Mouse (Mus musculus): Measurements from ENCODE around the gene Zfp865. TPM values are rescaled to one million over a fixed set of nuclear protein-coding genes. Genes with fewer than 3 reads are reported as not detected.
A peak's percentile ranks its signal among the peaks of the same experiment; 100 is the strongest.

Zfp865 gene
- total and polyA plus RNA-seq, 3 experiments, result 19.9 to 121 (median 50.6) TPM

DNA sequence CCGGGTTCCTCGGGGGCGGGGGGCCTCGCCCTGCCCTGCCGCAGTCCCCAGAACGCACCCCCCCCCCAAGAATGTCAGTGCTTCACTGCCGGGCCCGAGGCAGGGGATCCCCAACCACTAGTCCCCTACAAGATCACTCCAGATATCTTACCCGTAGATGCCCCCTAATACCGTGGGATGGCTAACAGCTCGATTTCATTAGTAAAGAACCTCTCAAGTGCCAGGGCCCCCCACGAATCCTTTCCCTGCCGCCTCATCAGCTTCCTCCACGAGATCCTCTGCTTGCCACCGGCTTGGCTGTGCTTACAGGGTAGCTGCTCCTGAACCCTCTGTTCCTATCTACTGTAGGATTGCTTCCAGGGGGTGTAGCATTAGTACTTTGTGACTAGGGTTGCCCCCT lies 509 bp downstream of the Zfp865 start:
- H3K4me1 ChIP-seq (ENCODE audit: insufficient read depth, low read depth, low read length), result peaks cover 75% of the 10 kb centered on the region
- TF ChIP-seq CTCF (IDR thresholded peaks at IDR 0.05; ENCODE audit: low read depth, low read length) (no peak), GATA2 (IDR thresholded peaks at IDR 0.05; ENCODE audit: borderline replicate concordance, low read depth, low read length) (no peak), POLR2AphosphoS5 (IDR thresholded peaks at IDR 0.05; ENCODE audit: insufficient replicate concordance, low read depth, low read length) (no peak), GATA1 (IDR thresholded peaks at IDR 0.05; ENCODE audit: borderline replicate concordance, low read length) (no peak), TAL1 (conservative IDR thresholded peaks at IDR 0.05; ENCODE audit: low read depth, low read length) (no peak)
- DNase-seq (ENCODE audit: low spot score) (no peak), ATAC-seq (ENCODE audit: extremely low read depth, insufficient number of reproducible peaks, low FRiP score, poor library complexity, severe bottlenecking) (no peak)
- no peaks in the 10 kb centered on the region for H3K27me3 ChIP-seq (ENCODE audit: insufficient read depth, low read length)
- H3K4me3 ChIP-seq (ENCODE audit: low read depth, low read length), result peak overlapping the region; percentile 80
- peaks cover 66% of the 10 kb centered on the region for H3K36me3 ChIP-seq (replicated peaks)
- peaks cover 13% of the 10 kb centered on the region for H3K9me3 ChIP-seq (replicated peaks)

GRCm38 (mm10) chr7:5021197-5021596 lies 1.0 kb downstream of the Zfp865 start:
- Histone ChIP-seq H3K4me3 (ENCODE audit: low read depth, low read length) (peak overlapping the region; percentile 80), H3K9me3 (replicated peaks) (peaks cover 13% of the 10 kb centered on the region), H3K4me1 (ENCODE audit: insufficient read depth, low read depth, low read length) (peaks cover 75% of the 10 kb centered on the region), H3K27me3 (ENCODE audit: insufficient read depth, low read length) (no peaks in the 10 kb centered on the region), H3K36me3 (replicated peaks) (peaks cover 72% of the 10 kb centered on the region)
- DNase-seq (ENCODE audit: low spot score), result no peak
- TF ChIP-seq GATA1 (IDR thresholded peaks at IDR 0.05; ENCODE audit: borderline replicate concordance, low read length), result no peak
- no peak for TF ChIP-seq GATA2 (IDR thresholded peaks at IDR 0.05; ENCODE audit: borderline replicate concordance, low read depth, low read length)
- TF ChIP-seq CTCF (IDR thresholded peaks at IDR 0.05; ENCODE audit: low read depth, low read length), result no peak
- TF ChIP-seq TAL1 (conservative IDR thresholded peaks at IDR 0.05; ENCODE audit: low read depth, low read length), result no peak
- TF ChIP-seq POLR2AphosphoS5 (IDR thresholded peaks at IDR 0.05; ENCODE audit: insufficient replicate concordance, low read depth, low read length), result no peak
- ATAC-seq (ENCODE audit: extremely low read depth, insufficient number of reproducible peaks, low FRiP score, poor library complexity, severe bottlenecking), result no peak

DNA sequence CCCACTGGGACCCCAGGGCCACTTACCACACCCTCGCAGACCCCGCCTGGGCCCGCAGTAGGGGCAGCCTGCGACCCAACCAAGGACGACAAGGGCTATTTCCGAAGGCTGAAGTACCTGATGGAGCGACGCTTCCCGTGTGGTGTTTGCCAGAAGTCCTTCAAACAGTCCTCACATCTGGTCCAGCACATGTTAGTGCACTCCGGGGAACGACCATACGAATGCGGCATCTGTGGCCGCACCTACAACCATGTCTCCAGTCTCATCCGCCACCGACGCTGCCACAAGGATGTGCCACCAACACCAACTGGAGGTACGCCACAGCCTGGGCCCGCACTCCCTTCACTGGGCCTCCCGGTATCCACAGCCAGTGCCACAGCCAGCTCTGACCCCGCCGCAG lies 9.4 kb downstream of the Zfp865 start:
- Histone ChIP-seq H3K4me3 (ENCODE audit: low read depth, low read length) (peak overlapping the region; percentile 54), H3K27me3 (ENCODE audit: insufficient read depth, low read length) (peaks cover 12% of the 10 kb centered on the region; the same call in 1 of the 2 replicates), H3K4me1 (ENCODE audit: insufficient read depth, low read depth, low read length) (peaks cover 26% of the 10 kb centered on the region), H3K9me3 (replicated peaks) (peaks cover 33% of the 10 kb centered on the region), H3K36me3 (replicated peaks) (peaks cover 98% of the 10 kb centered on the region)
- TF ChIP-seq POLR2AphosphoS5 (IDR thresholded peaks at IDR 0.05; ENCODE audit: insufficient replicate concordance, low read depth, low read length) (no peak), TAL1 (conservative IDR thresholded peaks at IDR 0.05; ENCODE audit: low read depth, low read length) (no peak), GATA2 (IDR thresholded peaks at IDR 0.05; ENCODE audit: borderline replicate concordance, low read depth, low read length) (no peak), GATA1 (IDR thresholded peaks at IDR 0.05; ENCODE audit: borderline replicate concordance, low read length) (no peak)
- DNase-seq (ENCODE audit: low spot score) (no peak), ATAC-seq (ENCODE audit: extremely low read depth, insufficient number of reproducible peaks, low FRiP score, poor library complexity, severe bottlenecking) (no peak)

DNA sequence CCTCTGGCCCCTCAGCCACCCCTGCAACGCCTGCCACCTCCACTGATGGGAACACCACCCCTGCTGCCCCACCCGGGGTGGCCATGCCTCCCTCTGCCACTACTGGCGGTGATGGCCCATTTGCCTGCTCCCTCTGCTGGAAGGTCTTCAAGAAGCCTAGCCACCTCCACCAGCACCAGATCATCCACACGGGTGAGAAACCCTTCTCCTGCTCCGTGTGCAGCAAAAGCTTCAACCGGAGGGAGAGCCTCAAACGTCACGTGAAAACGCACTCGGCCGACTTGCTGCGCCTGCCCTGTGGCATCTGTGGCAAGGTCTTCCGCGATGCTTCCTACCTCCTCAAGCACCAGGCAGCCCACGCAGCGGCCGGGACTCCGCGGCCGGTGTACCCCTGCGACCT lies 9.8 kb downstream of the Zfp865 start:
- ATAC-seq (ENCODE audit: extremely low read depth, insufficient number of reproducible peaks, low FRiP score, poor library complexity, severe bottlenecking) (no peak), DNase-seq (ENCODE audit: low spot score) (no peak)
- Histone ChIP-seq H3K4me1 (ENCODE audit: insufficient read depth, low read depth, low read length) (peaks cover 22% of the 10 kb centered on the region), H3K36me3 (replicated peaks) (peaks cover 98% of the 10 kb centered on the region), H3K27me3 (ENCODE audit: insufficient read depth, low read length) (peaks cover 12% of the 10 kb centered on the region; the same call in 1 of the 2 replicates), H3K9me3 (replicated peaks) (peaks cover 33% of the 10 kb centered on the region), H3K4me3 (ENCODE audit: low read depth, low read length) (peak overlapping the region; percentile 54)
- TF ChIP-seq TAL1 (conservative IDR thresholded peaks at IDR 0.05; ENCODE audit: low read depth, low read length) (no peak), GATA1 (IDR thresholded peaks at IDR 0.05; ENCODE audit: borderline replicate concordance, low read length) (no peak), GATA2 (IDR thresholded peaks at IDR 0.05; ENCODE audit: borderline replicate concordance, low read depth, low read length) (no peak)

DNA sequence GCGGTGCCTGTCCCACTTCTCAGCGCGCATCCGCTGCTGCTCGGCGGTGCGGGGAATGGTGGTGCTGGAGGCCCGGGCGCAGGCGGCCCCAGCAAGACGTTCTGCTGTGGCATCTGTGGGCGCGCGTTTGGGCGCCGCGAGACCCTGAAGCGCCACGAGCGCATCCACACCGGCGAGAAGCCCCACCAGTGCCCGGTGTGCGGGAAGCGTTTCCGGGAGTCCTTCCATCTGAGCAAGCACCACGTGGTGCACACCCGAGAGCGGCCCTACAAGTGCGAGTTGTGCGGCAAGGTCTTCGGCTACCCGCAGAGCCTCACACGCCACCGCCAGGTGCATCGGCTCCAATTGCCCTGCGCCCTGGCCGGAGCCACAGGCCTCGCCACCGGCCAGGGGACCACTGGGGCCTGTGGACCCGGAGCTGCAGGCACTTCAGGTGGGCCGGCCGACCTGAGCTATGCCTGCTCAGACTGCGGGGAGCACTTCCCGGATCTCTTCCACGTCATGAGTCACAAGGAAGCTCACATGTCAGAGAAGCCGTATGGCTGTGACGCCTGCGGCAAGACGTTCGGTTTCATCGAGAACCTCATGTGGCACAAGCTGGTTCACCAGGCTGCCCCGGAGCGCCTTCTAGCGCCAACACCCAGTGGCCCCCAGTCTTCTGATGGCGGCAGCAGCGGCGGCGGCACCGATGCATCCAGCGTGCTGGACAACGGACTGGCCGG lies 10.5 kb downstream of the Zfp865 start:
- TF ChIP-seq GATA2 (IDR thresholded peaks at IDR 0.05; ENCODE audit: borderline replicate concordance, low read depth, low read length) (no peak), TAL1 (conservative IDR thresholded peaks at IDR 0.05; ENCODE audit: low read depth, low read length) (no peak), CTCF (IDR thresholded peaks at IDR 0.05; ENCODE audit: low read depth, low read length) (no peak), GATA1 (IDR thresholded peaks at IDR 0.05; ENCODE audit: borderline replicate concordance, low read length) (no peak), POLR2AphosphoS5 (IDR thresholded peaks at IDR 0.05; ENCODE audit: insufficient replicate concordance, low read depth, low read length) (no peak)
- ATAC-seq (ENCODE audit: extremely low read depth, insufficient number of reproducible peaks, low FRiP score, poor library complexity, severe bottlenecking), result no peak
- peak overlapping the region; percentile 54 for H3K4me3 ChIP-seq (ENCODE audit: low read depth, low read length)

GRCm38 (mm10) chr7:5031496-5031895 lies 11.3 kb downstream of the Zfp865 start:
- H3K4me1 ChIP-seq (ENCODE audit: insufficient read depth, low read depth, low read length), result peaks cover 15% of the 10 kb centered on the region
- ATAC-seq (ENCODE audit: extremely low read depth, insufficient number of reproducible peaks, low FRiP score, poor library complexity, severe bottlenecking), result no peak
- peaks cover 33% of the 10 kb centered on the region for H3K9me3 ChIP-seq (replicated peaks)
- H3K36me3 ChIP-seq (replicated peaks), result peaks cover 98% of the 10 kb centered on the region
- TF ChIP-seq POLR2AphosphoS5 (IDR thresholded peaks at IDR 0.05; ENCODE audit: insufficient replicate concordance, low read depth, low read length) (no peak), GATA1 (IDR thresholded peaks at IDR 0.05; ENCODE audit: borderline replicate concordance, low read length) (no peak), GATA2 (IDR thresholded peaks at IDR 0.05; ENCODE audit: borderline replicate concordance, low read depth, low read length) (no peak), TAL1 (conservative IDR thresholded peaks at IDR 0.05; ENCODE audit: low read depth, low read length) (no peak), CTCF (IDR thresholded peaks at IDR 0.05; ENCODE audit: low read depth, low read length) (no peak)
- peaks cover 12% of the 10 kb centered on the region; the same call in 1 of the 2 replicates for H3K27me3 ChIP-seq (ENCODE audit: insufficient read depth, low read length)
- DNase-seq (ENCODE audit: low spot score), result no peak
- H3K4me3 ChIP-seq (ENCODE audit: low read depth, low read length), result peak overlapping the region; percentile 54; the same call in 1 of the 2 replicates

More for the DNA sequence above, 10.5 kb downstream of the Zfp865 start:
- Histone ChIP-seq H3K27me3 (ENCODE audit: insufficient read depth, low read length) (peaks cover 12% of the 10 kb centered on the region; the same call in 1 of the 2 replicates), H3K4me1 (ENCODE audit: insufficient read depth, low read depth, low read length) (peaks cover 17% of the 10 kb centered on the region), H3K36me3 (replicated peaks) (peaks cover 98% of the 10 kb centered on the region), H3K9me3 (replicated peaks) (peaks cover 33% of the 10 kb centered on the region)
- DNase-seq (ENCODE audit: low spot score), result no peak
